Mouse (Mus musculus) c-Kit-positive CD71-negative TER-119-negative erythroid progenitor cells, embryonic 14.5 days (primary cell): ENCODE measurements around the gene Entpd2.

Source experiments
- DNase-seq: peaks from one replicate; pipeline ENCODE4 v3.0.0-alpha.2; 2013; ENCODE audit warnings: low read depth

Entpd2 gene

GRCm38 (mm10) chr2:25395721-25396596 is at the start of gene Entpd2:
Entpd2 (plus strand) TSS chr2:25395874.
- DNase-seq: no peak

DNA sequence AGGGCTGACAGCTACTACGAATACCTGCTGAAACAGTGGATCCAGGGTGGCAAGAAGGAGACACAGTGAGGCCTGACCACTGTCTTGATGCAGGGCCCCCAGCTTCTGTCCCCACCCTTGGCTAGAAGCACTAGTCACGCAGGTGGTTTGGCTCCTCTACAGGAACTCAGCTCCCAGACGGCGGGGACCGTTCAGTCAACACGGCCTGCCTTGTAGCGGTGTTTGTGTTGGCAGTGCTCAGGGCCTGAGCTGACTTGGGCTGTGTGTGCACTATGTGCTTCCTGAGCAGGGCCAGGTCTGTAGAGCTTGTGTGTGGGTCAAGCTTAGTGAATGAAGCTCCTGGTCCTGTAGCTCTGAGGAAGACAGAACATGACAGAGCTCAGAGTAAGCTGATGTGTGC is 47.5 kb upstream of the Entpd2 start:
- DNase-seq: no peak

DNA sequence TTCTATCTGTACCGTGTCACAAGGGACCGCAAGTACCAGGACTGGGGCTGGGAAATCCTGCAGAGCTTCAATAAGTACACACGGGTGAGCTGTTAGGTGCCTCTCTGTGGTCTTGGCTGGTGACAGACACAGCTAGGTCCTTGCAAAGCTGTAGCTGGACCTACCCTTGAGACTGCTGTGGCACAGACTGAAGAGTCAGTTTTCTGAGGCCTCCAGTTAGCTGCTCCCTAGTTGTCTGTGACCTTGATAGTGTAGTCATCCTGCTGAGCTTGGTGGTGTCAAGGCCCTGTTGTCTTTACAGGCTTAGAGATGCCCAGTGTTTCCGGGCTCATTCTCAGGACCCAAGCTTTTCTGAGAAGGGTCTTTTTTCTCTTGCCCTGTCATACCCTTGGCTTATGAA is 46.2 kb upstream of the Entpd2 start:
- DNase-seq: no peak

DNA sequence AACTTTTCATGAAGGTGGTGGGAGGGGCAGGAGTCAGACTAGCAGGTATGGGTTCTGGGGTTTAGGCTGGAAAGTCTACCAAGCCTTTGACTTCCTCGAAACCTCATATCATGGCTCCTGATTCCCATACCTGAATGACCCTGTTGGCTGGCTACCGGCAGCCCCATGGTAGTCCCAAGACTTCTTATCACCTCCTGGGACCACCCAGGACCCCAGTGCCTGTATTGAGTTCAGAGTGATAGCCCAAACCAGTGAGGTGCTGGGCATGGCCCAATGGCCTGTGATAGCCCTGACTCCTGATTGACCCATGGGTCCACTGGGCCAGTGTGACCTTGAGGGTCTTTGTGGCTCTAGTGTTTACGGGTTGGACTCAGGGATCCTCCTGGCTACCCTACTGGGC is 45.0 kb upstream of the Entpd2 start:
- no peak for DNase-seq

- DNase-seq: no peak
Observed at GRCm38 (mm10) chr2:25354211-25354610, 41.5 kb upstream of the Entpd2 start.

GRCm38 (mm10) chr2:25355419-25356066 is 40.1 kb upstream of the Entpd2 start:
- DNase-seq: no peak

DNA sequence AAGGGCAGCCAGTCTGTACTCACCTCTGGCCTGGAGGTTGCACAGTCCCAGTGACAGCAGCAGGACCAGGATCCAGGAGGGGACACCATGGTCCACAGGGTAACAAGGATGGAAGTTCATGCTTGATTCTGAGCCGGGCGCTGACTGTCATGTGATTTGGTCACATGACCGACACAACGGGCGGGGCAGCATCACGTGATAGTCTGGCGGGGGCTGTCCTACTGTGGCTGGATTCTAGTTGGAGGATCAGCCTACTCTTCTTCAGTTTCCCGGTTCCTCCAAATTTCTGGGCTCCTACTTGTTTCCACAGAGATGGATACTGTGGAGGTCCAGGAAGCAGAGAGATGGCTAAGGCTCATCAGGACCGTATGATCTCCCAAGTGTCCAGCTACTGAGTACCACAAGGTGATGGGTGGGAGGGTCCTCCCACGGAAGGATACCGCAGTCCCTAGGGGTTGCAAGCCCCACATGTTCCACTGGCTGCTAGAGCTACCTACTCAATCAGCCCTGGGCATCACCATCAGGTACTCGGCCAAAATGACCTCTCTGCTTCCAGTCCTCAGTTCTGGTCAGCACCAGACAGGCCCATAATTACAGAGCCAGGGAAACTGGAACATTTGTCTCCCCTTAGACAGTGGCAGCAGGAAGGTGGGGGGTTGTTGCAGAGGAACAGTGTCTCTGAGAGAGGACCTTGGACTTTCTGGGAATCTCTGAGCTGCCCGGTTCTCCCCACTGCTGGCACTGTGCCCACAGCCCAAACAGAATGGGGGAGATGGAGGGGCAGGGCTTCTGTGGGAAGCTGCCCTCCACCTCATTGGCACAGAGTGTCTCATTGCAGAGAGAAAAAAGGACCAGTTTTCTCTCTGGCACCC is 39.2 kb upstream of the Entpd2 start, which contains the start of gene Dpp7:
Dpp7 (minus strand) TSS at position 152 of the 872 bp plus-strand sequence.
- peak; percentile 73 for DNase-seq

- no peak for DNase-seq
Observed at GRCm38 (mm10) chr2:25359848-25360247, 35.8 kb upstream of the Entpd2 start.

GRCm38 (mm10) chr2:25363478-25364178 is 32.0 kb upstream of the Entpd2 start:
- DNase-seq: no peak

GRCm38 (mm10) chr2:25364313-25364712 is 31.4 kb upstream of the Entpd2 start:
- no peak for DNase-seq

- no peak for DNase-seq
Observed at GRCm38 (mm10) chr2:25364761-25365090, 30.9 kb upstream of the Entpd2 start.

DNA sequence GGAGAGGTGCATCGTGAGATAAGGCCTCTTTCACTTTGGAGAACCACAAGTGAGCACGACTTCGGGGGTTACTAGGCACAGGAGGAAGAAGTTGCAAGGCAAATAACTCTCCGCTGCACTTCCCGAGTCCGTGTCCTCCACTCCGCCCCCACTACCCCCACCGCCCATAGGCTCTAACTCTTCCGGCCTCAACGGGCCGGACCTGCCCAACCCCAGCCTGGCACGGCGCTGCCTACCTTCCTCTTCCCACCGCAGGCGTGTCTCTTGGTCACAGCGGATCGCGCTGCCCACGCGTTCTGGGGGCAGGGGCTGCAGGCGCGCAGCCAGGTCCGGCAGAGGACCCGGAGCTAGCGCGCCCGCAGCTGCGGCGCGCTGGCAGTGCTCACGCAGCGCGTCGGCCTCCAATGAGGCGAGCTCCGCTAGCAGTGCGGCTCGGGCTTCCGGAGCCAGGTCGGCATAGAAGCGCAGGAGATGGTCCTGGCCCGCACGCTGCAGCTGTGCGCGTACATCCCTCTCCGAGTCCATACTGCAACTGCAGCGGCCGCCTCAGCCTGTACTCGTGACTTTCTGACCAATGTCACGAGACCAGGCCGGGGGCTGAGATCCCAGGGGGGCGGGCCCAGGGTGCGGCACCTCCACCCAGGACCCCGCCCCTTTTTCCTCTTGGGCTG is 30.4 kb upstream of the Entpd2 start, which contains the start of gene Uap1l1:
Uap1l1 (minus strand) TSS at position 592 of the 671 bp plus-strand sequence.
- DNase-seq: peak; percentile 41

- DNase-seq: no peak
Observed at GRCm38 (mm10) chr2:25369996-25370395, 25.7 kb upstream of the Entpd2 start.

- DNase-seq: peak; percentile 86
Observed at GRCm38 (mm10) chr2:25371764-25372643, 23.7 kb upstream of the Entpd2 start, which contains the start of gene Sapcd2. Sapcd2 (plus strand) TSS chr2:25372321.

GRCm38 (mm10) chr2:25372644-25373391 is 22.9 kb upstream of the Entpd2 start:
- DNase-seq: no peak

DNA sequence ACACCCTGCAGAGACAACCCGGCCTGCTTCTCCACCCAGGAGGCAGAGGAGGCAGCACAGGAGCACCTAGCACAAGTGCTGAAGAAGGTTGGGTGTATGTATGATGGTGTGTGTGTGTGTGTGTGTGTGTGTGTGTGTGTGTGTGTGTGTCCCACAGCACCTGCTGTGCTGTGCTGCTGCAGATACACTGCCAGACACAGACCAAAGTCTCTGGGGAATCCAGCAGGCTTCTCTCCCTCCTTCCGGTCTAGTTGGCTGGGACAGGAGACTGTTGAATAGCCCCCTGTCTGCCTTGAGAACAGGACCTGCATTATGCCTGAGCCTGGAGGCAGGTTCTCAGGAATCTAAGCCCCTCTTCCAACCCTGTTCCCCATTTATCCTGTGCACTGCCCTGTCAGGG is 22.2 kb upstream of the Entpd2 start:
- DNase-seq: no peak

GRCm38 (mm10) chr2:25376589-25376988 is 19.1 kb upstream of the Entpd2 start:
- no peak for DNase-seq

GRCm38 (mm10) chr2:25384492-25384891 is 11.2 kb upstream of the Entpd2 start:
- DNase-seq: no peak

DNA sequence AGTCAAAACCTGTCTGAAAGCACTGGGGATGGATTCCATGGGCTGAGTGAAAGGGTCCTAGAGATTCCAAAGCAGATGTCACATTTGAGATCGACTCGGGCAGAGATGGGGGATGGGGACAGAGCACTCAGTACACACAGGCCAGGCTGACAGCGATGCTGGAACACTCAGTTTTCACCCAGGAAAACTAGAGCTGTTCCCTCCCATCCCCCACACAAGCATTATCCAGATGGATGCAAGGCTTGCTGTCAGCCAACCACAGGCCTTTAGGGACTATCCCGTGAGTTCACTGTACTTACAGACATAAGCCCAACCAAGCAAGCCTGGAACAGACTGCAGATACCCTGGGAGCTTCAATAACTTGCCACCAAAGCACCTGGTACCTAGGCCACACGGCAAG is 4.4 kb upstream of the Entpd2 start:
- no peak for DNase-seq
